Mouse (Mus musculus): ENCODE data around the gene Ddx21. TPM values are rescaled to one million over a fixed set of nuclear protein-coding genes. Genes with fewer than 3 reads are reported as not detected.
"Not testable (repeated sequence)": the region's sequence is repeated elsewhere in the genome, so short reads cannot be mapped to it uniquely, and the experiment has no call there.

Gene Ddx21
- polyA plus RNA-seq, 1 experiment = 39.8 TPM

DNA sequence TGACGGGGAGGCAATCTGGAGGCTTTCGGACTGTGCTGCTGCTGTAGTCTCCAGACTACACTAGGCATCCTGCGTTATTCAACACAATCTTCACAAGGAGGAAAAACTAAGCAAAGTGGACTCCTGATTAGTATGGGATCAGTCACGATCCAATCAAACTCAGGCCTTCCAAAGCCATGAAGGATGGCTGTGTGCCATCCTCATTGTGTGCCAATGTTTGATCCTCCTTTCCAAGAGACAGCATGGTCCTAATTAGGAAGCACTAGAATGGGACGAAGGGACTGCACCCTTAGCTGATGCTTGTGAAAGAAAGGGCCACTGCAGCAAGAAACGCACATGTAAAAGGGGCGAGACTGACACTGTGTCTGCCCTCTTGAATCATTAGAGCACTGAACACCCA, 9.6 kb downstream of the Ddx21 start:
- H3K4me1 ChIP-seq = peaks cover 61% of the 10 kb centered on the region
- no peak overlapping the region for H3K4me3 ChIP-seq (replicated peaks)
- H3K36me3 ChIP-seq (replicated peaks; ENCODE audit: low read length) = peaks cover 95% of the 10 kb centered on the region
- H3K27me3 ChIP-seq (replicated peaks) = no peaks in the 10 kb centered on the region
- TF ChIP-seq GATA1 (IDR thresholded peaks at IDR 0.05; ENCODE audit: borderline replicate concordance, low read length) = no peak
- no peak for TF ChIP-seq FLI1 (IDR thresholded peaks at IDR 0.05; ENCODE audit: low read length)
- H3K9me3 ChIP-seq = no peaks in the 10 kb centered on the region

DNA sequence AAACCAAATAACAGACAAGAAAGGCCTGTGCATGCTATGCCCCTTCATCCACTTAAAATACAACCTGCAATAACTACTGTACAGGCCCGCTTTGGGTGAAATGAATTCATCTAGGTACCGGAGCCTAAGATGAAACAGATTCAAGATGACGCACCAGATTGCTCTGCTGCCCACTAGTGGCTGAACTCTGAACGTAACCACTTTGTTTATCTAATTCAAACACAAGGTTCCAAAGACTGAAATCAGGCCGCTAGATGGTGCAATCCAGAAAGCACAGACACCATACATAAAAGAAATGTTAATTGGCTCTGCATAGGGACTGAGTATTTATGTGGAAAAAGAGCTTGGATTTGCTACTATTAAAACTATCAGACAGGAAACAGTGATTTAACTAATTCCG, 11.9 kb downstream of the Ddx21 start:
- no peaks in the 10 kb centered on the region for H3K27me3 ChIP-seq (replicated peaks)
- no peak for TF ChIP-seq FLI1 (IDR thresholded peaks at IDR 0.05; ENCODE audit: low read length)
- no peak for TF ChIP-seq GATA1 (IDR thresholded peaks at IDR 0.05; ENCODE audit: borderline replicate concordance, low read length)
- H3K9me3 ChIP-seq = no peaks in the 10 kb centered on the region
- H3K36me3 ChIP-seq (replicated peaks; ENCODE audit: low read length) = peaks cover 97% of the 10 kb centered on the region
- no peak overlapping the region for H3K4me3 ChIP-seq (replicated peaks)
- H3K4me1 ChIP-seq = peaks cover 55% of the 10 kb centered on the region

DNA sequence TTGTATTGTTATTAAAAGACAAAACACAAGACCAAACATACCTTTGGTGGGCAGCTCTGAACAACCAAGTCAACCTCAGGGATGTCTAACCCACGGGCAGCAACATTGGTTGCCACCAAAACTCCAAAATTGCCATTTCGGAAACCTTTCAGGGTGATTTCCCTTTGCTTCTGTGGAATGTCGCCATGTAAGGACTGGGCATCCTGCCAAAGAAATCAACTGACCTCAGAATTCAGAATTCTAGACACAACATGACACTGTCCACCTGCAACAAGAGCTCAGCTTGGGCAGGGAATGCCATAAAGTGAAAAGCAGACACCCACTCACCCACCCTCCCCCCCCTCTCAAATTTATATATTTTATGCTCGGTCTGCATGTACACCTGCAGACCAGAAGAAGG, 13.5 kb downstream of the Ddx21 start:
- H3K27me3 ChIP-seq (replicated peaks) = no peaks in the 10 kb centered on the region
- no peak for TF ChIP-seq GATA1 (IDR thresholded peaks at IDR 0.05; ENCODE audit: borderline replicate concordance, low read length)
- peaks cover 97% of the 10 kb centered on the region for H3K36me3 ChIP-seq (replicated peaks; ENCODE audit: low read length)
- no peak overlapping the region for H3K4me3 ChIP-seq (replicated peaks)
- no peaks in the 10 kb centered on the region for H3K9me3 ChIP-seq
- H3K4me1 ChIP-seq = peaks cover 45% of the 10 kb centered on the region

DNA sequence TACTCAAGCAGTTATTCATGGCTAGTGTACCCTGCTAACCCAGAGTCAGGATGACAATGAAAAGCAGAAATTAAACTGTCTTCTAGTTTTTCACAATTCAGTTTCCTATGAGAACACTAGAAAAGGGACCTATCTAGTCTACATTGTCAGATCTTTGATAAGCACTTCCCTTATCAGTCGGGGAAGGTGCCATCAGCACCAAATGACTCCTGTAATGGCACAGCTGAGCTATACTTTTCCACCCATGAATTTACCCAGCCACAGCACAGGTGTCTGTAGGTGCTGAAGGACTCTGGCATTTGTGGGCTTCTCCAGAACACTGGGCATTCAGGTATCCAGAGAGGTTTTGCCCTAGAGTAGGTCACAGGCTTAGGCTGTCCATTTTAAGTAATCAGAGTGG, 18.8 kb downstream of the Ddx21 start:
- Histone ChIP-seq H3K27me3 (replicated peaks) (no peaks in the 10 kb centered on the region), H3K4me3 (replicated peaks) (no peak overlapping the region), H3K4me1 (peaks cover 11% of the 10 kb centered on the region), H3K36me3 (replicated peaks; ENCODE audit: low read length) (peaks cover 82% of the 10 kb centered on the region), H3K9me3 (no peaks in the 10 kb centered on the region)
- TF ChIP-seq GATA1 (IDR thresholded peaks at IDR 0.05; ENCODE audit: borderline replicate concordance, low read length) (no peak), FLI1 (IDR thresholded peaks at IDR 0.05; ENCODE audit: low read length) (no peak)

DNA sequence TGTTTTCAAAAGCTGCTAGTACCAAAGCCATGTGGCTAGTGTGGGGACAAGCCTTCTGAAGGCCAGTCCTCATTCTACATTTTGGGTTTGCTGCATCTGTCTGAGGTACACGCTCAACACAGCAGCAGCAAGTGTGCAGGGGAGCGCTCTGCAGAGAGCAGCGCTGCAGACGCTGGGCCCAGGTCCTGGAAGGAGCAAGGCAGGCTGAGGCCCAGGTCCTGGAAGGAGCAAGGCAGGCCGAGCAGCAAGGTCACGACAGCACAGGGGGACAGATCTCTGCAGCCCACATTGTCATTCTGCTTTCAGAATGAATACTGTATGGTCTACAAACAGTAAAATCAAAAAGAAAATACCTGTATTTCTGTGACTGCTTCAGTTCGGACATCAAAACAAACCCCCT, 19.4 kb downstream of the Ddx21 start:
- TF ChIP-seq GATA1 (IDR thresholded peaks at IDR 0.05; ENCODE audit: borderline replicate concordance, low read length) (no peak), FLI1 (IDR thresholded peaks at IDR 0.05; ENCODE audit: low read length) (no peak)
- H3K4me1 ChIP-seq = peaks cover 9% of the 10 kb centered on the region
- H3K4me3 ChIP-seq (replicated peaks) = no peak overlapping the region
- H3K36me3 ChIP-seq (replicated peaks; ENCODE audit: low read length) = peaks cover 77% of the 10 kb centered on the region
- no peaks in the 10 kb centered on the region for H3K27me3 ChIP-seq (replicated peaks)
- H3K9me3 ChIP-seq = no peaks in the 10 kb centered on the region

DNA sequence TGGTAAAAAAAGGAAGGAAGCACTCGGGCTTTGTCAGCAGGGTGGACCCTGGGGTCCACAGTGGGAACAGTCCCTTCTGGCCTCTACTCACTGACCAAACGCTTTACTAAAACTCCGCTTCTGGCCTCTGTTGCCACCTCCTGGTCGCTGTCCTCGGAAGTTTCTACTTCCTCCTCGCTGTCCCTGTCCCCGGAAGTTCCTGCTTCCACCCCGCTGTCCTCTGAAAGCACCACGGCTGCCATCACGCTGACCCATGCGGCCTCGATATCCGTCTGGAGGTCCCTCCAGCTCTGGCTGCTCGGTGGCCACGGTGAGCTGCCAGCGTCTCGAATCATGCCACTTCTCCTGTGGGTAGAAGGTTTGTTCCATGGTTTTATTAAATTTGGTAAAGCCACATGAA, 19.8 kb downstream of the Ddx21 start:
- TF ChIP-seq GATA1 (IDR thresholded peaks at IDR 0.05; ENCODE audit: borderline replicate concordance, low read length) (no peak), FLI1 (IDR thresholded peaks at IDR 0.05; ENCODE audit: low read length) (no peak)
- peaks cover 72% of the 10 kb centered on the region for H3K36me3 ChIP-seq (replicated peaks; ENCODE audit: low read length)

DNA sequence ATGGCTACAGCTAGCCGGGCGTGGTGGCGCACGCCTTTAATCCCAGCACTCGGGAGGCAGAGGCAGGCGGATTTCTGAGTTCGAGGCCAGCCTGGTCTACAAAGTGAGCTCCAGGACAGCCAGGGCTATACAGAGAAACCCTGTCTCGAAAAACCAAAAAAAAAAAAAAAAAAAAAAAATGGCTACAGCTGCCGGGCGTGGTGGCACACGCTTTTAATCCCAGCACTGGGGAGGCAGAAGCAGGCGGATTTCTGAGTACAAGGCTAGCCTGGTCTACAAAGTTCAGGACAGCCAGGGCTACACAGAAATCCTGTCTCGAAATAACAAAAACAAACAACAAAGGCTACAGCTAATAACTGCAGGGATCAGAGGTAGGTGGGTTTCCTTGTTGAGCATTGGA, 23.0 kb downstream of the Ddx21 start:
- H3K36me3 ChIP-seq (replicated peaks; ENCODE audit: low read length) = peaks cover 65% of the 10 kb centered on the region
- not testable (repeated sequence) for H3K27me3 ChIP-seq (replicated peaks); H3K9me3 ChIP-seq; H3K4me3 ChIP-seq (replicated peaks)
- peaks cover 27% of the 10 kb centered on the region for H3K4me1 ChIP-seq

More for the DNA sequence above, 19.8 kb downstream of the Ddx21 start:
- H3K4me3 ChIP-seq (replicated peaks) = no peak overlapping the region
- peaks cover 11% of the 10 kb centered on the region for H3K4me1 ChIP-seq
- no peaks in the 10 kb centered on the region for H3K27me3 ChIP-seq (replicated peaks)
- no peaks in the 10 kb centered on the region for H3K9me3 ChIP-seq

DNA sequence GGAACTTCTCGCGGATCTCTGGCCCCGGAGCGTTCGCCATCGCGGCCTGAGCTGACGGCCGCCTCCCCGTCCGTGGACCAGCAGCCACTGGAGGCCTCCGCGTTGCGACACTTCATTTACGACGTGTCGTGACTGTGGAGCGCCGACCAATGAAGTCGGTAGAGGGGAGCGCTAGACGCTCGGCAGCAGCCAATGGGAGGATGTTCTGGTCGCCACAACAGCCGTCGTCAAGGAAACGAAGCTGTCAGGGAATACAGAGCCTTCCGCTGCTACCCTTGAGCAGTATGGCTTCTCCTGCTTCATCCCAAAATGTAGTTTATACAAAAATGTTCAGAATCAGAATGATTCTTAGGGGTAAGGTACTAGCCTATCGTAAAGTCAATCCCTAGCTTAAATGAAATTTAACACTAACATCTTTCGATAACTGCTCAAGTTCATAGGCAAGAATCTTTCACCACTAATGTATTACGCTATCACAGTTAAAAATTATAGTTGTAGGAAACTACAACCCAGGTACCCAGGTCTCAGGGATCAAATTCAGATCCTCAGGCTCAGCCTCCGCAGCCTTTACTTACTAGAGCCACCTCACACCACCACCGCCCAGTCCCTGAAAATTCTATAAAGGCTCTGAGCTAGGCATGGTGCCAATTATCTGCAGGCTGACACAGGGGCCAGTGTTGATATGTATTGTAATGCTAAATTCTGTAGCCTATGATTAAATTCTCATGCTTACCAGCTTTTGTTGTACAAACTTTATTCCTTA, 23.6 kb downstream of the Ddx21 start, which contains the start of gene Kif1bp:
Gene Kif1bp (minus strand): TSS at position 120 of the 763 bp plus-strand sequence.
- Histone ChIP-seq H3K27me3 (replicated peaks) (no peaks in the 10 kb centered on the region), H3K4me3 (replicated peaks) (peak within 1 kb of the TSS; percentile 100), H3K9me3 (no peaks in the 10 kb centered on the region), H3K4me1 (peaks cover 27% of the 10 kb centered on the region), H3K36me3 (replicated peaks; ENCODE audit: low read length) (peaks cover 63% of the 10 kb centered on the region)
- TF ChIP-seq FLI1 (IDR thresholded peaks at IDR 0.05; ENCODE audit: low read length) (no peak), GATA1 (IDR thresholded peaks at IDR 0.05; ENCODE audit: borderline replicate concordance, low read length) (no peak)

DNA sequence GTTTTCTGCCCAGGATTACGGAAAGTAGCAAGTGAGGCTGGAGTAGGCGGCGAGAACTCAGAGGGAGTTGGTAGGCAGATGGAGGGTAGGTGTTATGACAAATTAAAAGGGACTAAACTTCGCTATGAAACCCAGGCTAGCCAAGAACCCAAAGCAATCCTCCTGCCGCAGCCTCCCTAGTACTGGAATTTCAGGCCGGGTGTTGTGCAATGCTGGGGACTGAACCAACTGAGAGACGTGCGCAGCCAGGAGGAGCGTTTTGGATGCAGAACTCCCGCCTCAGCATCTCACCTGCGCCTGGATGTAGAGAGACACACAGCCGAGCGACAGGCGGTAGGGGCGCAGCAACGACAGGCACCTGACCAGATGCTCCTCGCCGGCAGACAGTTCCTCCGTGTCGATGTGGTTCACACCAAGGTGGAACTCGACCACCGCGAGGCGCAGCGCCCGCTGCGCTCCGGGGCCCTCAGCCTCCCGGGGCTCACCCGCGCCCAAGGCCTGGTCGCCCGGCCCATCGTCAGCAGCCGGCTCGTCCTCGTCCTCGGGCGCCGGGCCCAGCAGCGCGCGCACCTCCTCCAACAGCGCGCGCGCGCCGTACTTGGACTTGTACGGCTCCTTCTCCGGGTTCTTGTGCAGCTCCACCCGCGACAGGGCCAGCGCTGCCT, 24.3 kb downstream of the Ddx21 start:
- H3K4me1 ChIP-seq = peaks cover 27% of the 10 kb centered on the region
- H3K4me3 ChIP-seq (replicated peaks) = peak overlapping the region; percentile 100
- H3K27me3 ChIP-seq (replicated peaks) = no peaks in the 10 kb centered on the region
- H3K36me3 ChIP-seq (replicated peaks; ENCODE audit: low read length) = peaks cover 62% of the 10 kb centered on the region
- no peak for TF ChIP-seq GATA1 (IDR thresholded peaks at IDR 0.05; ENCODE audit: borderline replicate concordance, low read length)
- TF ChIP-seq FLI1 (IDR thresholded peaks at IDR 0.05; ENCODE audit: low read length) = no peak
- H3K9me3 ChIP-seq = no peaks in the 10 kb centered on the region

DNA sequence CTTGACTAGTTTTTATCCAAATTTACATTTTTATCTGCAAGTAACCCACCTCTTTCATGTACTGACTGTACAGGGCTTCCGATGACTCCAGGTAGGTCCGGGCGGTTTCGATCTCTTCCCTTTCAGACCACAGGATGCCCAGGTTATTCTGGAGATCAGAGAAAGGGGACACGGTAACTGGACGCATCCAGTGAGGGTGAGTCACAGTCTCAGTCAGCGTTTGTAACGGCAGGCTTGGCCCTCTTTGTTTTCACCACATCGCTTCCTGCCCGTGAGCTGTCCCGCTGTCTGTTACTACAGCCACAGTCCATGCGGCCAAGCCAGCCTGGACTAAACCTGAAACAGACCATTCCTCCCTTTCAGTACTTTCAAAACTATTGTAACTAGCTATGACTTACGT, 27.1 kb downstream of the Ddx21 start:
- H3K4me1 ChIP-seq = peaks cover 27% of the 10 kb centered on the region
- TF ChIP-seq GATA1 (IDR thresholded peaks at IDR 0.05; ENCODE audit: borderline replicate concordance, low read length) (no peak), FLI1 (IDR thresholded peaks at IDR 0.05; ENCODE audit: low read length) (no peak)
- no peaks in the 10 kb centered on the region for H3K9me3 ChIP-seq
- H3K27me3 ChIP-seq (replicated peaks) = no peaks in the 10 kb centered on the region
- peaks cover 53% of the 10 kb centered on the region for H3K36me3 ChIP-seq (replicated peaks; ENCODE audit: low read length)
- H3K4me3 ChIP-seq (replicated peaks) = no peak overlapping the region
